Mouse (Mus musculus) kidney, adult 2 months (tissue): ENCODE results near the gene Mef2c.

Source experiments
- CTCF ChIP-seq: fragments of 200-500 bp; conservative IDR thresholded peaks from 2 replicates; pipeline ENCODE4 v1.5.1; 2011; ENCODE audit warnings: low read depth, mild to moderate bottlenecking, control low read depth, low read length, moderate library complexity, mixed read lengths; ENCODE audit not compliant: insufficient read depth, insufficient read length
- POLR2A ChIP-seq: fragments of 200-500 bp; IDR thresholded peaks from one replicate; pipeline ENCODE4 v1.6.1; 2011; ENCODE audit warnings: low read depth, low read length, control low read depth

- no peak for TF ChIP-seq POLR2A
- TF ChIP-seq CTCF: no peak
Observed at GRCm38 (mm10) chr13:83667051-83667450, 163.2 kb downstream of the Mef2c start.
